In the genomic region with DNA sequence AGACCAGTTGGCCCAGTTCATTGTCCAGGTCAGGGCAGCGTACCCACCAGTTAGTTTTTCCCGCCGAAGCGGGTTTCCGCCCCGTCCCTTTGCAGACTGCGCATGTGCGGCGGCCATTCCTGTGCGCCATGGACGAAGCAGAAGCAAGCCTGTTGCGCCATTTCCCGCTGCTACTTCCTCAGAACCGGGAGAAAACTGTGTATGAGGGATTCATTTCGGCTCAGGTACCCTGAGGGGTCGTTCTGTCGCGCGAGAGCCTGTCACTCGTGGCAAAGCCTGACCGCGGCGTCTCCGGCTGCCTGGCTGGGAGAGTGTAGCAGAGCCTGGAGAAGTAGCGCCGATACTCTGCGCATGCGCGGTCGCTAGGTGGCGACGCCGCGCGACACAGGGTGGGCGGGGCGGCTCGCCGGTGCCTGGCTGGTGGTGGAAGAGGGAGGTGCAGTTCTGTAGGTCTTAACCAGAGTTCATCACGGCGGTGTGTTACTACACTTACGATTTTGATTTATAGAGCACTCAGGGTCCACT, we compare ENCODE assay signal across 8 mouse cellular contexts. TPM values are rescaled to one million over a fixed set of nuclear protein-coding genes. Genes with fewer than 3 reads are reported as not detected.
DNase-seq lines count a peak whose midpoint lies in the region; ATAC-seq lines count a peak whose summit lies in the region.

No protein-coding gene starts in this region.

- peak overlapping the region; percentile 92 for H3K27ac ChIP-seq in hindbrain, embryonic 15.5 days (replicated peaks)

- peaks cover 3% of the 10 kb centered on the region; the same call in 1 of the 2 replicates for H3K4me1 ChIP-seq in hindbrain, embryonic 15.5 days (replicated peaks)

- DNase-seq in T-cell, adult 2 months (ENCODE audit: low spot score): peak; percentile 93
- peak; percentile 93 to 94 for DNase-seq in cerebellum, postnatal 36 days
- DNase-seq in frontal cortex, postnatal 36 days (ENCODE audit: low spot score in 2 of 2): peak; percentile 91 to 95
- DNase-seq in left cerebral cortex, adult 11 months (ENCODE audit: low spot score): peak; percentile 85
- DNase-seq in lung, postnatal 4 days: peak; percentile 93
- peak; percentile 92 for DNase-seq in retina, postnatal 7 days (ENCODE audit: low read depth, low spot score)
- DNase-seq in urinary bladder, adult 2 months (ENCODE audit: low spot score): peak; percentile 87

- no peaks in the 10 kb centered on the region for H3K9me3 ChIP-seq in hindbrain, embryonic 15.5 days

- under 1% methylated on average over 42 of the region's 42 CpGs for WGBS in hindbrain, embryonic 15.5 days

- peak overlapping the region; percentile 83 for H3K4me3 ChIP-seq in hindbrain, embryonic 15.5 days

- peak overlapping the region; percentile 77 for H3K9ac ChIP-seq in hindbrain, embryonic 15.5 days

- peak overlapping the region; percentile 73 for H3K4me2 ChIP-seq in hindbrain, embryonic 15.5 days

- no peaks in the 10 kb centered on the region for H3K27me3 ChIP-seq in hindbrain, embryonic 15.5 days

- H3K36me3 ChIP-seq in hindbrain, embryonic 15.5 days: no peaks in the 10 kb centered on the region

- peak; percentile 100 for ATAC-seq in hindbrain, embryonic 15.5 days (ENCODE audit: low FRiP score, low read depth)

RNA-seq across cellular contexts. Expression of gene Fancl, which starts 1.2 kb away (rescaled TPM):
- 13.5 and 15.9 TPM in 2 replicates for polyA plus RNA-seq in hindbrain, embryonic 15.5 days (2015; fragmentation: Nextera tagmentation; extraction: Ambion mirVana)
- 8.8 and 9.8 TPM in 2 replicates for polyA plus RNA-seq in urinary bladder, adult 2 months (2012; rRNA removed)

Comparison
In these comparisons a context has a peak if more than half of its experiments do, and no peak if none do; other contexts are left out.
1. Peak in every context shown above with its lines: DNase-seq, ATAC-seq, H3K4me3 ChIP-seq and H3K27ac ChIP-seq.